Mouse (Mus musculus): ENCODE data around the gene Por. TPM values are rescaled to one million over a fixed set of nuclear protein-coding genes. Genes with fewer than 3 reads are reported as not detected.

The Por gene
- total RNA-seq (2012; rRNA removed) (40.3 and 40.4 TPM in 2 replicates), polyA plus RNA-seq (2012; ENCODE audit: insufficient read depth in 1 of 2, insufficient read length in 2 of 2, low read depth in 1 of 2, low replicate concordance in 2 of 2, missing spikeins in 1 of 2) (10 to 100 TPM in 1 of 2 experiments, not detected in 1; 64.4 TPM)

- H3K36me3 ChIP-seq (ENCODE audit: control insufficient read depth in 1 of 2, insufficient read depth in 2 of 2, low read length in 2 of 2), result no peaks in the 10 kb centered on the region
- H3K27me3 ChIP-seq (ENCODE audit: control insufficient read depth in 1 of 2, insufficient read depth in 2 of 2, low read length in 2 of 2), result peaks cover 0 to 6% of the 10 kb centered on the region in 2 experiments; a peak in 1 of 4 replicates
- no peak within 1 kb of the TSS for H3K27ac ChIP-seq (ENCODE audit: control insufficient read depth, low read depth, low read length)
- H3K9me3 ChIP-seq (replicated peaks; ENCODE audit: insufficient read depth, low read length), result no peaks in the 10 kb centered on the region
- H3K9ac ChIP-seq (ENCODE audit: control insufficient read depth, low read depth, low read length, poor library complexity, severe bottlenecking), result no peak within 1 kb of the TSS
- no peaks in the 10 kb centered on the region for H3K79me2 ChIP-seq (ENCODE audit: control insufficient read depth, insufficient read depth, low read length, poor library complexity)
- H3K4me3 ChIP-seq (ENCODE audit: control insufficient read depth in 1 of 2, insufficient read depth in 1 of 2, low read depth in 2 of 2, low read length in 2 of 2), result peak within 1 kb of the TSS; percentile 13 to 31; a peak in 1 of 4 replicates
- DNase-seq (ENCODE audit: low read depth, low spot score), result peak; percentile 79
- TF ChIP-seq GATA1 (IDR thresholded peaks at IDR 0.05; ENCODE audit: low read depth, low read length) (no peak), MXI1 (IDR thresholded peaks at IDR 0.05; ENCODE audit: low read depth, low read length) (no peak), POLR2AphosphoS5 (IDR thresholded peaks at IDR 0.05; ENCODE audit: borderline replicate concordance, low read depth, low read length) (no peak), ZKSCAN1 (IDR thresholded peaks at IDR 0.05; ENCODE audit: low read depth, low read length) (no peak), MYB (IDR thresholded peaks at IDR 0.05; ENCODE audit: low read depth, low read length) (no peak), RAD21 (IDR thresholded peaks at IDR 0.05; ENCODE audit: low read depth, low read length) (no peak), ZNF384 (IDR thresholded peaks at IDR 0.05; ENCODE audit: low read depth, low read length) (no peak), KAT2A (conservative IDR thresholded peaks at IDR 0.05; ENCODE audit: low read depth, low read length) (no peak), USF1 (IDR thresholded peaks at IDR 0.05; ENCODE audit: low read depth, low read length) (no peak)
- no peaks in the 10 kb centered on the region for H3K4me1 ChIP-seq (ENCODE audit: control insufficient read depth in 1 of 2, insufficient read depth in 2 of 2, low read length in 2 of 2)
Measured at GRCm38 (mm10) chr5:135669741-135670275, at the start of gene Por. TSS of gene Por (plus strand) at chr5:135670033.

DNA sequence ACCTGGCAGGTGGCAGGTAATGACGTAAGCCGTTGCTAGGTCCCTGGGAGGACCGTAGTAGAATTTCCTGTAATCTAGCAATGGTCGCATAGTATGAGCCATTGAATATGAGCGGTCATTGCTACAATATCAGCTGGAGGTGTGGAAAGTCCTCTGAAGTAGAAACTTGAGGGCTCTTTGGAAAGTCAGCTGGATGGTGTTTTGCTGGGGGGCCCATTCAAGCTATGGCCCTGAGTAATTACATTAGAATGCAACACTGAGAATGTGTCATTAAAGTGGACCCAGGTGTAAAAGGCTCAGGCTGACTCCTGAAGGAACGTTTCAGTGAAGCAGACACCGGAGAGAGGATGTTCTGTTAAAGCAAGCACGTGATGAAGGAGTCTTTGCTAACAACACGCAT, 49.3 kb upstream of the Por start:
- H3K79me2 ChIP-seq (ENCODE audit: control insufficient read depth, insufficient read depth, low read length, poor library complexity), result no peaks in the 10 kb centered on the region
- peaks cover 0 to 2% of the 10 kb centered on the region in 2 experiments; a peak in 2 of 4 replicates for H3K27me3 ChIP-seq (ENCODE audit: control insufficient read depth in 1 of 2, insufficient read depth in 2 of 2, low read length in 2 of 2)
- H3K4me1 ChIP-seq (ENCODE audit: control insufficient read depth in 1 of 2, insufficient read depth in 2 of 2, low read length in 2 of 2), result peaks cover 0 to 7% of the 10 kb centered on the region in 2 experiments; a peak in 1 of 4 replicates
- no peak for DNase-seq (ENCODE audit: low read depth, low spot score)
- H3K4me3 ChIP-seq (ENCODE audit: control insufficient read depth in 1 of 2, insufficient read depth in 1 of 2, low read depth in 2 of 2, low read length in 2 of 2), result no peak overlapping the region
- H3K9ac ChIP-seq (ENCODE audit: control insufficient read depth, low read depth, low read length, poor library complexity, severe bottlenecking), result no peak overlapping the region
- no peaks in the 10 kb centered on the region for H3K36me3 ChIP-seq (ENCODE audit: control insufficient read depth in 1 of 2, insufficient read depth in 2 of 2, low read length in 2 of 2)
- H3K9me3 ChIP-seq (replicated peaks; ENCODE audit: insufficient read depth, low read length), result no peaks in the 10 kb centered on the region
- no peak overlapping the region for H3K27ac ChIP-seq (ENCODE audit: control insufficient read depth, low read depth, low read length)
- TF ChIP-seq RCOR1 (IDR thresholded peaks at IDR 0.05; ENCODE audit: low read depth, low read length) (no peak), SMC3 (IDR thresholded peaks at IDR 0.05; ENCODE audit: low read depth, low read length) (no peak), NRF1 (IDR thresholded peaks at IDR 0.05; ENCODE audit: insufficient read depth, low read depth, low read length, poor library complexity, severe bottlenecking) (no peak), MEF2A (IDR thresholded peaks at IDR 0.05; ENCODE audit: extremely low read depth, insufficient replicate concordance, low read depth, low read length, poor library complexity, severe bottlenecking) (no peak), MAFK (IDR thresholded peaks at IDR 0.05; ENCODE audit: borderline replicate concordance, low read depth, low read length) (no peak), CHD2 (IDR thresholded peaks at IDR 0.05; ENCODE audit: low read length) (no peak), USF1 (IDR thresholded peaks at IDR 0.05; ENCODE audit: low read depth, low read length) (no peak), CTCF (IDR thresholded peaks at IDR 0.05 in 2 of 3, conservative IDR thresholded peaks at IDR 0.05 in 1 of 3; ENCODE audit: control insufficient read depth in 1 of 3, insufficient read depth in 1 of 3, low read depth in 2 of 3, low read length in 3 of 3, poor library complexity in 1 of 3, severe bottlenecking in 1 of 3) (no peak), BHLHE40 (IDR thresholded peaks at IDR 0.05; ENCODE audit: borderline replicate concordance, low read depth, low read length) (no peak), MAZ (IDR thresholded peaks at IDR 0.05; ENCODE audit: low read depth, low read length) (no peak), POLR2A (IDR thresholded peaks at IDR 0.05; ENCODE audit: control insufficient read depth in 1 of 2, insufficient read depth in 1 of 2, low read depth in 1 of 2, low read length in 2 of 2, poor library complexity in 1 of 2) (no peak), SIN3A (IDR thresholded peaks at IDR 0.05; ENCODE audit: low read length) (no peak), JUND (IDR thresholded peaks at IDR 0.05; ENCODE audit: low read depth, low read length) (no peak), TCF12 (IDR thresholded peaks at IDR 0.05; ENCODE audit: low read depth, low read length) (no peak), CHD1 (IDR thresholded peaks at IDR 0.05; ENCODE audit: low read depth, low read length) (no peak), KAT2A (conservative IDR thresholded peaks at IDR 0.05; ENCODE audit: low read depth, low read length) (no peak), RAD21 (IDR thresholded peaks at IDR 0.05; ENCODE audit: low read depth, low read length) (no peak), GABPA (IDR thresholded peaks at IDR 0.05; ENCODE audit: low read depth, low read length) (no peak), MXI1 (IDR thresholded peaks at IDR 0.05; ENCODE audit: low read depth, low read length) (no peak)
